Comparison of ENCODE assay signal across 8 mouse cellular contexts in the genomic region with DNA sequence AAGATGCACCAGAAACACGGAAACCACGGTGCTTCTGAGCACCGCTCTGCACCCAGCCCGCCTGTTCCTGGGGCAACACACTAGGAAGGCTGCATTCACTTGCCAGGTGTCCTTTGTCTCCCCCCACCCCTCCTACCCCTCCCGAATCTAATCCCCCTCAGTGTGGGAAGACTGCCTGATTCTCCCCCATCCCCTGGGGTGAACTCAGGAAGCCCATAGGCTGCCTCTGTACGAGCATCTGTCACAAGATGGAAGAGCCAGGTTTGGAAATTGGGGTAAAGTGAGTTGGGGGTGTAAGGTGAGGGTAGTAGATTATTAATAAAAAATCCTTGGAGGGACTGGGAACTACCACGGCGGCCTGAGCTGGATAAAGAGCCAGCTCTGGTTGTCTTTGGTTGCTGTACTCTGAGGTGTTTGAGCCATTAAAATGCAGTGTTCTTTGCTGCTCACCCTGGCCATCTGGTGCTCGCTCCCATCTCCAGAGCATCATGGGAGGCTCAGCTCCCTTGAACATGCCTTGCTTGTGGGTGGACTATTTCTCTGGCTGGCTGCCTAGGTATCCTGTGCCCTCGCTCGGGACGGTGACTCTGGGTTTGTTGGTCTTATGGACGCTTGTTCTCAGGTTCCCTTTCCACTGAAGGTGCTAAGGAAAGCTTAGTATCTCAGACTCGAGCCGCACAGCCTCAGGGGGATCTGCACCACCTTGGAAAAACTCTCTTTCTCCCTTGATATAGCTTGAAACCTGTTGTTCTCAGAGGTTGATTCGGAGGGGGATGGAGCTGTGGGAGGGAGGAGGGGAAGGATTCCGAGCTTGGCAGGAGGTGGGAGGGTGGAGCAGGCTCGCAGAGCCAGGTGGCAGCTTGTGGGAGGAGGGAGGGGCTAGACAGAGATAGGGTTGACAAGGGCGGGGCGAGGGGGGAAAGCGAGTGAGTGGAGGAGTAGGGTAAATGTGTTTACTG.
DNase-seq lines count a peak whose midpoint lies in the region; ATAC-seq lines count a peak whose summit lies in the region.

No protein-coding gene starts in this region.

- H3K9me3 ChIP-seq in lung, embryonic 15.5 days, result no peaks in the 10 kb centered on the region
- H3K9me3 ChIP-seq in embryonic facial prominence, embryonic 12.5 days, result no peaks in the 10 kb centered on the region
- no peaks in the 10 kb centered on the region for H3K9me3 ChIP-seq in hindbrain, embryonic 15.5 days
- H3K9me3 ChIP-seq in limb, embryonic 15.5 days, result no peaks in the 10 kb centered on the region

- H3K4me1 ChIP-seq in lung, embryonic 15.5 days, result peaks cover 10% of the 10 kb centered on the region; the same call in 1 of the 2 replicates
- H3K4me1 ChIP-seq in embryonic facial prominence, embryonic 12.5 days, result peaks cover 7% of the 10 kb centered on the region; the same call in 1 of the 2 replicates
- peaks cover 17% of the 10 kb centered on the region for H3K4me1 ChIP-seq in hindbrain, embryonic 15.5 days (replicated peaks)
- peaks cover 3% of the 10 kb centered on the region; the same call in 1 of the 2 replicates for H3K4me1 ChIP-seq in limb, embryonic 15.5 days

- no peaks in the 10 kb centered on the region for H3K27me3 ChIP-seq in lung, embryonic 15.5 days
- H3K27me3 ChIP-seq in embryonic facial prominence, embryonic 12.5 days, result 0 out of 2 replicates have a peak, but pooled peaks cover 10% of the 10 kb centered on the region
- no peaks in the 10 kb centered on the region for H3K27me3 ChIP-seq in hindbrain, embryonic 15.5 days
- H3K27me3 ChIP-seq in limb, embryonic 15.5 days, result no peaks in the 10 kb centered on the region

- 2% methylated on average over 21 of the region's 21 CpGs for WGBS in lung, embryonic 15.5 days
- whole genome bisulfite sequencing in embryonic facial prominence, embryonic 12.5 days, result 5% methylated on average over 21 of the region's 21 CpGs
- 6% methylated on average over 21 of the region's 21 CpGs for WGBS in hindbrain, embryonic 15.5 days
- 4% methylated on average over 21 of the region's 21 CpGs for WGBS in limb, embryonic 15.5 days

- H3K4me2 ChIP-seq in lung, embryonic 15.5 days, result 0 out of 2 replicates have a peak overlapping the region, but pooled peaks have one; percentile 3
- peak overlapping the region; percentile 37 for H3K4me2 ChIP-seq in embryonic facial prominence, embryonic 12.5 days (replicated peaks)
- H3K4me2 ChIP-seq in hindbrain, embryonic 15.5 days, result peak overlapping the region; percentile 32
- H3K4me2 ChIP-seq in limb, embryonic 15.5 days, result 0 out of 2 replicates have a peak overlapping the region, but pooled peaks have one; percentile 12

- no peak overlapping the region for H3K9ac ChIP-seq in lung, embryonic 15.5 days
- no peak overlapping the region for H3K9ac ChIP-seq in embryonic facial prominence, embryonic 12.5 days
- H3K9ac ChIP-seq in hindbrain, embryonic 15.5 days, result no peak overlapping the region
- H3K9ac ChIP-seq in limb, embryonic 15.5 days, result no peak overlapping the region

- H3K27ac ChIP-seq in lung, embryonic 15.5 days, result no peak overlapping the region
- no peak overlapping the region for H3K27ac ChIP-seq in embryonic facial prominence, embryonic 12.5 days
- peak overlapping the region; percentile 41 for H3K27ac ChIP-seq in hindbrain, embryonic 15.5 days (replicated peaks)
- H3K27ac ChIP-seq in limb, embryonic 15.5 days, result no peak overlapping the region

- no peak overlapping the region for H3K4me3 ChIP-seq in lung, embryonic 15.5 days
- 0 out of 2 replicates have a peak overlapping the region, but pooled peaks have one; percentile 5 for H3K4me3 ChIP-seq in embryonic facial prominence, embryonic 12.5 days
- H3K4me3 ChIP-seq in hindbrain, embryonic 15.5 days, result no peak overlapping the region
- no peak overlapping the region for H3K4me3 ChIP-seq in limb, embryonic 15.5 days

- no peaks in the 10 kb centered on the region for H3K36me3 ChIP-seq in lung, embryonic 15.5 days
- H3K36me3 ChIP-seq in embryonic facial prominence, embryonic 12.5 days, result no peaks in the 10 kb centered on the region
- H3K36me3 ChIP-seq in hindbrain, embryonic 15.5 days, result no peaks in the 10 kb centered on the region
- no peaks in the 10 kb centered on the region for H3K36me3 ChIP-seq in limb, embryonic 15.5 days

- ATAC-seq in lung, embryonic 15.5 days (ENCODE audit: borderline replicate concordance, extremely low read depth, low FRiP score, low TSS enrichment), result no peak; the same call in 1 of the 2 replicates
- ATAC-seq in embryonic facial prominence, embryonic 12.5 days (ENCODE audit: insufficient number of reproducible peaks, insufficient read depth, low FRiP score, low TSS enrichment), result no peak
- peak; percentile 51; the same call in 1 of the 2 replicates for ATAC-seq in hindbrain, embryonic 15.5 days (ENCODE audit: low FRiP score, low read depth)
- ATAC-seq in limb, embryonic 15.5 days (ENCODE audit: insufficient number of reproducible peaks, low FRiP score, low TSS enrichment, low read depth), result no peak
- no peak for ATAC-seq in activated CD4-positive, CD25-positive, alpha-beta regulatory T cell, adult 4 months

- no peak for DNase-seq in lung, postnatal 14 days
- DNase-seq in spleen, postnatal 36 days (ENCODE audit: low spot score in 2 of 2), result no peak
- DNase-seq in lung, postnatal 25 days (ENCODE audit: low spot score), result no peak
